Mouse (Mus musculus) intestine, embryonic 14.5 days (tissue): ENCODE results near the gene Wdr35. TPM values are rescaled to one million over a fixed set of nuclear protein-coding genes. Genes with fewer than 3 reads are reported as not detected.

ENCODE experiments used
- ATAC-seq: fragments of 200-750 bp; cut with Nextera tagmentation; replicated peaks from 2 replicates; pipeline ENCODE4 v1.8.0; 2017; ENCODE audit warnings: low read depth, moderate number of reproducible peaks, moderate TSS enrichment, moderate library complexity; ENCODE audit not compliant: low FRiP score, low TSS enrichment
- DNase-seq: peaks from one replicate; pipeline ENCODE4 v3.0.0-alpha.2; 2018; ENCODE audit warnings: low spot score
- H3K27ac ChIP-seq: fragments of 300-500 bp; sonication (generic); 2 replicates; pipeline ENCODE4 v1.5.1; 2014; ENCODE audit warnings: low read depth, mild to moderate bottlenecking, control low read depth
- H3K27me3 ChIP-seq: fragments of 300-500 bp; sonication (generic); replicated peaks from 2 replicates; pipeline ENCODE4 v1.6.1; 2014; ENCODE audit warnings: low read length, control low read depth; ENCODE audit not compliant: control insufficient read depth, insufficient read depth
- H3K36me3 ChIP-seq: fragments of 300-500 bp; sonication (generic); 2 replicates; pipeline ENCODE4 v1.6.1; 2014; ENCODE audit warnings: low read length, control low read depth; ENCODE audit not compliant: control insufficient read depth, insufficient read depth
- H3K4me1 ChIP-seq: fragments of 300-500 bp; sonication (generic); replicated peaks from 2 replicates; pipeline ENCODE4 v1.6.1; 2014; ENCODE audit warnings: low read length, control low read depth, mixed read lengths; ENCODE audit not compliant: control insufficient read depth, insufficient read depth
- H3K4me2 ChIP-seq: fragments of 300-500 bp; sonication (generic); 2 replicates; pipeline ENCODE4 v1.6.1; 2014; ENCODE audit warnings: low read length
- H3K4me3 ChIP-seq: fragments of 300-500 bp; sonication (generic); 2 replicates; pipeline ENCODE4 v1.5.1; 2014; ENCODE audit warnings: low read depth, low read length, control low read depth, mixed read lengths
- H3K9ac ChIP-seq: fragments of 300-500 bp; sonication (generic); 2 replicates; pipeline ENCODE4 v1.6.1; 2014; ENCODE audit warnings: mild to moderate bottlenecking, low read length
- H3K9me3 ChIP-seq: fragments of 300-500 bp; sonication (generic); 2 replicates; pipeline ENCODE4 v1.6.1; 2016; ENCODE audit warnings: low read length, control low read depth; ENCODE audit not compliant: control insufficient read depth
- WGBS: fragments of 180-500 bp; shearing (Covaris S2); extraction: QIAGEN DNeasy Blood & Tissue Kit; methylation state at CpG from one replicate; pipeline ENCODE4 v1.1.7; 2014; 5-methylcytosine and 5-hydroxymethylcytosine counted together
- polyA plus RNA-seq: library from polyadenylated mRNA; unstranded; fragments of >200 nt; fragmentation: Nextera tagmentation; extraction: Ambion mirVana; gene quantifications from 2 replicates; pipeline ENCODE4 v1.2.1, GENCODE M21; 2014

Gene Wdr35
- polyA plus RNA-seq, 1 experiment from 2014 or later, result 13.2 TPM

DNA sequence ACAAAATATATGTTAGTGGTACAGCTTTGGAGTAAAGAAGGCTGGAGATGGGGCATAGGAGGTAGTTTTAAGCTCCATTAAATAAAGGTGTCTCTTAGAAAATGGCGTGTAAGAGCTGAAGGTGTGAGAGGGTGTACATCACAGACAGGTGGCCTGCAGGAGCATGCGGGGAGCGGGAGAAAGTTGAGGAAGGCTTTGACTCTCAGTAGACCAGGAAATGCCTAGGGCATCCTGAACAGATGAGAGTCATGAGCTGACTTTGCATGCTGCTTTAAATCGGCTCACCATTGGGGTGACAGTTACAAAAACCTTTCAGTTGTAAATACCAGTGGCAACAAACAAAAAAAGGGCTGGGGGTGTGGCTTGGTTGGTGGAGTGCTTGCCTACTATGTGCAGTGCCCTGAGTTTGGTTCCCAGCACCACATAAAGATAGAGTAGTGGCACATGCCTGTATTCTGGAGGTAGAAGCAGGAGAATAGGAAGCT lies 32.5 kb upstream of the Wdr35 start:
- no peak overlapping the region for H3K9ac ChIP-seq
- H3K4me3 ChIP-seq, result no peak overlapping the region
- H3K36me3 ChIP-seq, result peaks cover 34% of the 10 kb centered on the region
- H3K27me3 ChIP-seq, result no peaks in the 10 kb centered on the region
- H3K4me1 ChIP-seq, result no peaks in the 10 kb centered on the region
- DNase-seq (no peak), ATAC-seq (no peak)
- WGBS, result 71% methylated on average over 4 of the region's 4 CpGs
- H3K27ac ChIP-seq, result no peak overlapping the region
- H3K4me2 ChIP-seq, result no peak overlapping the region
- no peaks in the 10 kb centered on the region for H3K9me3 ChIP-seq

DNA sequence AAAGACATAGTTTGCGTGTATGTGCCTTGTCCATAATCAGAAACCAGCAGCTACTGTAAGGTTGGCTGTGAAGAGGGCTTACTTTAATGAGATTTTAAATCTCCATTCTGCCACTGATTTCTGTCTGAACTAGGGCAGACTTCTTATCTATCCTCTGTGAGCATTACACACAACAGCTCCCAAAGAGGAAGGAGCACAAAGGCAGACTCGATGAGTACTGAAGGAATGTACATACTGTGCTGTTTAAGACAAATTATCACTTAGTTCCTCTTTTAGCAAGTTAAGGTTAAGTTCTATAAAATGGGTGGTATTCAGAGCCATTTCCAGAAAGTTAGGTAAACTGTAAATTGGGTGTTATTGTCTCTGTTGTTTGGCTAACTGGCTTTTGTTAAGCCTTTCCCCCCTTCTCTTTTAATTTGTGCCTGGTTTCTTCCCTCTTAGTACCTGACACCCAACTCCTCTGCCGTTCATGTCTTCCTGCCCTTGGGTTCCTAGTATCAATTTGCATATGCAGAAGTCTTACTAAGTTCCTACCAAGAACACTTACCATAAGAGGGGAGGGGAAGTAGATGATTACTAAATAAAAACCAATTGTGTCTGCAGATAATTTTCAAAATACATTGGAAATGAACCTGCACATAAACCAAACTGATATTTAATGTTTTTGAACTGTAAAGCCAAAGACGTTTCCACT lies 31.8 kb upstream of the Wdr35 start:
- Histone ChIP-seq H3K36me3 (peaks cover 27% of the 10 kb centered on the region), H3K27me3 (no peaks in the 10 kb centered on the region), H3K4me2 (no peak overlapping the region), H3K4me3 (no peak overlapping the region), H3K27ac (no peak overlapping the region), H3K4me1 (no peaks in the 10 kb centered on the region), H3K9ac (no peak overlapping the region), H3K9me3 (no peaks in the 10 kb centered on the region)
- ATAC-seq (no peak), DNase-seq (no peak)
- WGBS, result 60% methylated on average over 4 of the region's 4 CpGs

DNA sequence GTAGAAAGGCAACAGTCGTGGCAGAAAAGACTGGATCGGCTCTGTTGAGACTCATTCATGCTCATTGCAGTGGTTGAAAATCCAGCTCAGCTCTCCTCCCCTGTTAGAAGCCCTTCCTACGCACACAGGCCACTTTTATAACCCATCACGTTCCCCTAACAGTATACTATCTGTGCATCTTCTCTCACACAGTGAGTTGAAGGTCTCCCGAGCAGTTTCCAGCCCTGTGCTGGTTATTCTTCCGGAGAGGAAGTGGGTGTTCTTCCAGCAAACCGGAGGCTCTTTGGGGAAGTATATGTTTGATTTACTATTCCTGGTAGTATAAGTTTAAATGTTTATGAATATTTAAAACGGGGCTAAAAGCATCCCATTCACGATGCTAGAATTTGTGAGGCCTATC lies 26.5 kb upstream of the Wdr35 start:
- ATAC-seq, result no peak
- Histone ChIP-seq H3K9ac (peak overlapping the region; percentile 47; the same call in 1 of the 2 replicates), H3K4me1 (peaks cover 6% of the 10 kb centered on the region), H3K27ac (no peak overlapping the region), H3K27me3 (peaks cover 9% of the 10 kb centered on the region), H3K9me3 (no peaks in the 10 kb centered on the region), H3K4me3 (peak overlapping the region; percentile 45; the same call in 1 of the 2 replicates), H3K4me2 (peak overlapping the region; percentile 99), H3K36me3 (no peaks in the 10 kb centered on the region)
- WGBS, result 35% methylated on average over 9 of the region's 9 CpGs
- no peak for DNase-seq

DNA sequence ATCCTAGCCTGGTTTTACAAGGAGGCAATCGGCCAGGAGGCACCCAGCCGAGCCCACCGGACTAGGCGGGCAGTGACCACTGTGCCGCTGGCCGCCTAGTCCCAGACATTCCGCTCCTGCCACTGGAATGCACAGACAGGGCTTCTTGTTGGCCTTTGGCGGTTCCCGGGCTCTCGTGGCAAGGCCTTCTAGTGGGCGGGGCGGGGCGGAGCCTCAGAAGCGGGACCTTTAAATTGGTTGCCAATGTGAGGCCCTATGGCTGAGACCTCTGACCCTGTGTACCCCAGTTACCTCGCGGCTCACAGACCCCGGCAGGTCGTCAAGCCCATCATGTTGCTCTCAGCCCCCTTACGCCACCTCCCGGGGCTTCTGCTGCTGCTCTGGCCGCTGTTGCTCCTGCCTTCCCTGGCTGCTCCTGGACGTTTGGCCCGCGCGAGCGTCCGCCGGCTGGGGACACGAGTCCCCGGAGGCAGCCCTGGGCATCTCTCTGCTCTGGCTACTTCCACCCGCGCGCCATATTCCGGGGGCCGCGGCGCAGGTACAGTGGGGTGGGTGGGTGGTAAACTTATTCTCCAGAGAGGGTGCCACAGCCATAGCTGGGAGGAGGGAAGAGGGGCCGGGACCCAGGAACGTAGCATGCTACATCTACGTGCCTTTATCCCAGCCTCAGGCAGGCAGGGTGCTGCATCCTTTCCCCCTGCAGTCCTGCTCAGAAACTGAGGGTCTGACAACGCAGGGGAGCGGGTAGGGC lies 25.8 kb upstream of the Wdr35 start, which contains the start of gene Matn3:
Gene Matn3, plus strand, starts transcription at position 216 of the 751 bp plus-strand sequence.
- ATAC-seq (peak; percentile 73), DNase-seq (peak; percentile 80)
- peaks cover 9% of the 10 kb centered on the region for H3K27me3 ChIP-seq
- no peaks in the 10 kb centered on the region for H3K36me3 ChIP-seq
- 2% methylated on average over 42 of the region's 42 CpGs for WGBS
- peak within 1 kb of the TSS; percentile 99 for H3K4me2 ChIP-seq
- H3K9ac ChIP-seq, result peak within 1 kb of the TSS; percentile 47
- peaks cover 6% of the 10 kb centered on the region for H3K4me1 ChIP-seq
- H3K9me3 ChIP-seq, result no peaks in the 10 kb centered on the region
- H3K4me3 ChIP-seq, result peak within 1 kb of the TSS; percentile 45
- no peak within 1 kb of the TSS for H3K27ac ChIP-seq

DNA sequence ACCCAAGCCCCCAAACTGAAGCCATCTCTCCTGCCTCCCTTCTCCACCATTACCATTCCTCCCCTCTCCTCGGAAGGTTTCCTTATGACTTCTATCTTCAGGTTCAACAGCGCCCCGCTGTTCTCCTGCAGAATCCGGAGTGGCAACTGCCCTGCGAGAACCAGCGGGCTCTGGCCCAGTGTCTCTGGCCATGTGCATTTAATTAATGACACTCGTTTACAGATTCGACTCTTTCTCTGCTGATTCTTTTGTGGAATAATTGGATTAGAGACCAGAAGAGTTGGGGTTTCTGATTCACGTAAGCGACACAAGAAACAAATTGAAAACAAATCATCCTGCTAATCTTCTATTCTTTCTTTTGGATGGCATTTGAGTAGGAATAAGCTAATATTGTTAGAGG lies 20.6 kb upstream of the Wdr35 start:
- 82% methylated on average over 10 of the region's 10 CpGs for WGBS
- Histone ChIP-seq H3K36me3 (no peaks in the 10 kb centered on the region), H3K9ac (no peak overlapping the region), H3K4me3 (no peak overlapping the region), H3K9me3 (no peaks in the 10 kb centered on the region), H3K27me3 (peaks cover 9% of the 10 kb centered on the region), H3K4me2 (no peak overlapping the region), H3K4me1 (peaks cover 2% of the 10 kb centered on the region), H3K27ac (no peak overlapping the region)
- ATAC-seq, result no peak
- DNase-seq, result no peak

DNA sequence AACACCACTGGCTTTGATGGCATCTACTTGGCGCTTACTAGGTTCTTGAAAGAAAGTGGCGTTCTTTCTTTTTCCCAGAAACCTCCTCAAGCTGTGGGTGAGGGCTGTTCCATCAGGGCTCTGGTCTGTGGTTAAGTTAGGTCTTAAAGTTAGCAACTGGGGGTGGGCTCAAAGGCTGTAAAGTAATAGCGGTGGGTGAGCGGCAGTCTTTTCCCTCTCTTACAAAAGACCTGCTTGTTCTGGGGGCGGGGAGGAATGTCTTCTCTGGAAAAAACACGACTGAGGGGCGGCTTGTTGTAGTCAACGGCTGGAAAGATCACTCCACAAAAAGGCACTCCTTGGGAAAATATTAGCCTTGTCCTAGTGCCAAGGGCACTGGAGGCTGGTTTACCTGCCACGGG lies 19.5 kb upstream of the Wdr35 start:
- no peaks in the 10 kb centered on the region for H3K9me3 ChIP-seq
- no peak overlapping the region for H3K4me2 ChIP-seq
- no peaks in the 10 kb centered on the region for H3K4me1 ChIP-seq
- no peak overlapping the region for H3K4me3 ChIP-seq
- H3K27me3 ChIP-seq, result no peaks in the 10 kb centered on the region; the same call in 1 of the 2 replicates
- H3K27ac ChIP-seq, result no peak overlapping the region
- ATAC-seq (no peak), DNase-seq (no peak)
- H3K36me3 ChIP-seq, result no peaks in the 10 kb centered on the region
- no peak overlapping the region for H3K9ac ChIP-seq
- 61% methylated on average over 9 of the region's 9 CpGs for WGBS

DNA sequence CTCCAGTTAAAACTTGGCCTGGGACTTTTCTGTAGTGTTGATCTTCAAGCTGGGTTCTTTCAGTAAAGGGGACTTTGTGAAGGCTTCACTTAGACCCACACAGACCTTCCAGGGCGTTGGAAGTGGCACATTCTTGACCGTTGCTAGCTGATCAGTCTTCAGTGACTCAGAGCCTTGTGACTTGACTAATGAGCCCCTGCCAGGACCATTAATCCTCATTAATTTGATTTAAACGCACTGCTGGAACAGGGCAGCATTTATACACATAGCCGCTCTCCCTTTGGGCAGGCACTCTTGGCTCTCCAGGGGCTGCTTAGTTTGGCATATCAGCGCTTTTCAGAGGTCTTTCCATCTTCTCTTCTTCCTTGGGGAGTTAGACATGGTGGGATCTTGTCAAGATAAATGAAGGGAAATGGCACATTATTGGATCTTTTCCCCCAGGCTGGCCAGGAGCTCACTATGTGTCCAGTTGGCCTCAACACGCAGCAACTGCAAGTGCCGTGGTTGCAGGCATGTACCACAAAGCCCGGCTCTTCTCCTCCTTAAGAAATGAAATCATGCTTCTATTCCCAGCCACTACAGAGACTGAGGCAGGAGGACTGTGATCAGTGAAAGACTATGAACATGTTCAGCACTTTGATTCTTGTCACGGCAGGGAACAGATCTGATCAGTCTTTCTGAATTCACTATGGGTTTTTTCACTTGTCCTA lies 11.9 kb upstream of the Wdr35 start:
- Histone ChIP-seq H3K4me2 (no peak overlapping the region), H3K4me3 (no peak overlapping the region), H3K27me3 (no peaks in the 10 kb centered on the region), H3K9me3 (no peaks in the 10 kb centered on the region), H3K4me1 (no peaks in the 10 kb centered on the region), H3K9ac (no peak overlapping the region), H3K36me3 (no peaks in the 10 kb centered on the region), H3K27ac (no peak overlapping the region)
- DNase-seq (no peak), ATAC-seq (no peak)
- WGBS, result 59% methylated on average over 9 of the region's 9 CpGs

- Histone ChIP-seq H3K36me3 (no peaks in the 10 kb centered on the region), H3K9ac (no peak overlapping the region), H3K4me2 (no peak overlapping the region), H3K27ac (no peak overlapping the region), H3K9me3 (no peaks in the 10 kb centered on the region), H3K4me3 (no peak overlapping the region), H3K27me3 (no peaks in the 10 kb centered on the region), H3K4me1 (0 out of 2 replicates have a peak, but pooled peaks cover 15% of the 10 kb centered on the region)
- ATAC-seq (peak; percentile 40; the same call in 1 of the 2 replicates), DNase-seq (no peak)
- WGBS, result 13% methylated on average over 9 of the region's 9 CpGs
Observed at GRCm38 (mm10) chr12:8969828-8970227, 3.9 kb upstream of the Wdr35 start.
